Mouse (Mus musculus): Measurements from ENCODE around the gene Cpb1. TPM values are rescaled to one million over a fixed set of nuclear protein-coding genes. Genes with fewer than 3 reads are reported as not detected.

Cpb1 gene
- not detected for total RNA-seq (2021)

DNA sequence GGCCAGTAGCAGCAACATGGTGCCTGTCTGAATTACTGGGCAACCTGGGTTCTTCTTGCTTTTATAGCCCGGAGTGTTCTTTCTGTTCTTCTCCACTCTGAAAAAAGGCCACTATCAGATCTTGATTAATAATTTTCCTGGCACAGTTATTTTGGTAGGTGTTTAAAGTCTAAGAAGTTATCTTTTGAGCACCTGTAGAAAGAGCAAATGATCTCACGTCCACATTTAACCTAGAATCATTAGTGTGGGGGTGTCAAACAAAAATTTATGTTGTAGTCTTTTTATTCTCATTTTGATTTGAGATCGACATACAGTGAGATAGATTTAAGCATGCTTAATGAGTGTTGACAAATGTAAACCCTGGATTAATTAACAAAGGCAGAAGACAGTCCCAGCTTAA is at the start of gene Cpb1:
Cpb1 (minus strand) TSS at position 101 of the 400 bp plus-strand sequence.
- DNase-seq (ENCODE audit: extremely low spot score in 1 of 2, low spot score in 1 of 2), result no peak

DNA sequence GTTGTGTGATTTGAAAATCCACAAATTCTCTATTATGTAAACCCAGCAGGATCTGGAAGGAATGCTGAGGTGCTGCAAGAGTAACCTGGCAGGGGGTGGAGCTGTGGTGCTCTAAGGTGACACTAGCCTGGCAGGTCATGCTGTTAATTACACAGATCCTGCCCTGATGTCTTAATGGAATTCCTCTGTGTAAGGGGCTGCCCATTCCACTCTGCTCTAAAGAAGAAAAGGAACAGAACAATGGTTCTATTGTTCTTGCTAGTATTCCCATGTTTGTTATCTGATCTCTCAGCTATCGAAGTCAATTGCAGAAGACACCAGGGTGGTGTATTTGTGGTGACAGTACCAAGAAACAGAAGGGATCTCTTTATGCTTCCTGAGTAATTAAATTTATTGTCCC is 41.7 kb upstream of the Cpb1 start:
- no peak for DNase-seq (ENCODE audit: extremely low spot score in 1 of 2, low spot score in 1 of 2)

DNA sequence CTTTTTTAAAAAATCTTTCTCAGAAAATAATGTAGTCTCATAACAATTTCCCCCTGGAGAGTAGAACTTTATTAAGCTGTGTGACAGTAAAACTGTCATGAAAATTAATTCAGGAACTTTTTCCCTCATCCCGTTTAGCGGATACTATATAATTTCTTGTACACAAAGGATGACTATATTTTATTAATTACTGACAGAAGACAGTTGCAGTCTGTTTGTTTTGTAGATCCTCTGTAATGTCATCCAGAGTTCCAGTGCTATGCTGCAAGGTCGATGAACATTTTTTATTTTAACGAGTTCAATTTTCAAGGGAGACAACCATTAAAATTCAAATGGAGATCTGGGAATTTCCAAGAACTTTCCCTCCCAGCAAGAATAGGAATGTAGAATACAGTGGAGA is 33.6 kb upstream of the Cpb1 start:
- no peak for DNase-seq (ENCODE audit: extremely low spot score in 1 of 2, low spot score in 1 of 2)

DNA sequence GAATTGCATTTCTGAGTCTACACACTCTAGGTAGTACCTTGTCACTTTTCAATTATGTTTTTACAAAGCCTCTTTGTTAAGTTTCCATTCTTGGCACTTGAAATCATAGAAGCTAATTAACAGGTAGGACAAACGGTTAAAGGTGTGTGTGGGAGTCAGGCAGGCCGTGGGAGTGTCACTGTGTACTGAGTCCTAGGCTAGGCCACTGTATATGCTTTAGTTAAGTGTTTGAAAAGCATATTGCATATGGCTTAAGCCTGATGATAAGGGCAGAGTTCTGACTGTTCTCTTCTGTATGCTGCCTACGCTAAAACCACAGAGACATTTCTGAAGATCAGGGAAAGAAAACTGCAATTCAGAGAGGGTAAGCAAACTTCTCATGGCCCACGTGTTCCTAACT is 31.7 kb upstream of the Cpb1 start:
- DNase-seq (ENCODE audit: extremely low spot score in 1 of 2, low spot score in 1 of 2), result no peak

DNA sequence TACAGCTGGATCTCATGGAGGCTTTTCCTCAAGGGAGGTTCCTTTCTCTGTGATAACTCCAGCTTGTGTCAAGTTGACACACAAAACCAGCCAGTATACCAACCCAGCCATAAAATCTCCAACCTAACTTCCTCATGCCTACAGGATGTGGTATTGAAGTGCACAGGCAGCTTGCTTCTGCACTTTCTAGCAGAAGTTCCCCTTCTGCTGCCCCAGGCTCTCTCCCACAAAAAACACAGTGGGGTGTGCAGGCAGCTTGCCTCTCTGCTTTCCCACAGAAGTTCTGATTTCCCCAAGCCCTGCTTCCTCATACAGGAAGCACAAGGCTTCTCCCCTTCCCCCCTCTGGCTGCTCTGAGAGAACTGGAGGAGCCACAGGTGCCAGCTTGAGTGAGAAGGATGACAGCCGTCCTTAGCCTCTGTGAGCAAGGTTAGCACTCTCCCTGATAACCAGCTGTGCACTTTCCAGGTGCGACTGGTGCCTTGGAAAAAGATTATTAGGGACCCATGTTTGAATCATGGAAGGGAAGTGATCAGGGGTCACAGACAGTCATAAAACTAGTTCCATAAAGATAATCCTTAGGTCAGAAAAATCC is 29.3 kb upstream of the Cpb1 start:
- DNase-seq (ENCODE audit: extremely low spot score in 1 of 2, low spot score in 1 of 2), result no peak

DNA sequence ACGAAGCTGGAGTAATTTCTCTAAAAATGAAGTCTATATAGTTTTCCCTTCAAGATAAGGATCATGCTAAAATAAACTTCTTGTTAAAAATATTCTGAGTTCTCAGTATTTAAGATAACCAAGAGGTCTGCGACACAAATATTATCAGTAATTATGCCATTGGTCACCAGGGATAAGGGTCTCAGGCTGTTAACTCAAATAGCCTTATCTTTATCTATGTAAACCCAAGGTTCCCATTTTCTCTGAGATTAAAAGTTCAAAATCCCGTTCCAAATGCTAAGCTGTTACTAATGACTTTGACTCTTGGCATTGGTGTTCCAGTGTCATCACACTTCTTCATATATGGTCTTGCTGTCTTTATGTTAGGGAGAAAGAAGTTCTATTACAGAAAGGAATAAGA is 20.0 kb upstream of the Cpb1 start:
- no peak for DNase-seq (ENCODE audit: extremely low spot score in 1 of 2, low spot score in 1 of 2)

DNA sequence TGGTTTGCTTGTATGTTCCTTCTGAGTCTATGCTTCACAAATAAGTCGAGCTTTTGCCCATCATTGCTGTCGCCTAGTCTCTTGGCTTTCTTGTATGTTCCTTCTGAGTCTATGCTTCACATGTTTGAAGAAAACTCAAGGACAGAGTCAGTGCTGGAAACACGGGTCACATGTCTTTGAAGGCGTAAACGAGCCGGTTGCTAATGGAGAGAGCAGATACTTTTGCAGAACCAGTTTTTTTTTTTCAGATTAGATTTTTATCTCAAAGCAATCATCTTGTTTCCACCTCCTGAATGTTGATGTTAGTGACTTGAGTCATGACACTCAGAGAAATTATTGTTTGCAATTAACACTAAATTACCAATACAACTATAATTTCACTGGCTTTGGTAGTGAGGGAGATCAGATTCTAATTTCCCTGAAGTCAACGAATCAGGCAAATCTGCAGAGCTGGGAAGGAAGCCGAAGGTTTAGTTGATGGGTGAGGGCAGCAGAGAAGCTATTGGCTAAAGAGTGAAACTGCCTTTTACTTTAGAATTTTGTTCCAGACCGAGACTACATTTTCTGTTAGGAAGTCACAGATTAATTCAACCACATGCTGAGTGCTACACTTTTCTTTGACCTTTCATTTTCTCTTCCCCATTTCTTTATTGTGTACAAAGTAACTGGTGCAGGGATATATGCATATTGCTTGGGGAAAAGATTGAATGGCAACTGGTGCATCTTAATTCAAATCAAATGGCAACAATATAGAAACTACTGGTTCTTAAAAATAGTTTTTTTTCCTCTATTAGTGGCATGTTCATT is 19.2 kb upstream of the Cpb1 start:
- DNase-seq (ENCODE audit: extremely low spot score in 1 of 2, low spot score in 1 of 2), result no peak

DNA sequence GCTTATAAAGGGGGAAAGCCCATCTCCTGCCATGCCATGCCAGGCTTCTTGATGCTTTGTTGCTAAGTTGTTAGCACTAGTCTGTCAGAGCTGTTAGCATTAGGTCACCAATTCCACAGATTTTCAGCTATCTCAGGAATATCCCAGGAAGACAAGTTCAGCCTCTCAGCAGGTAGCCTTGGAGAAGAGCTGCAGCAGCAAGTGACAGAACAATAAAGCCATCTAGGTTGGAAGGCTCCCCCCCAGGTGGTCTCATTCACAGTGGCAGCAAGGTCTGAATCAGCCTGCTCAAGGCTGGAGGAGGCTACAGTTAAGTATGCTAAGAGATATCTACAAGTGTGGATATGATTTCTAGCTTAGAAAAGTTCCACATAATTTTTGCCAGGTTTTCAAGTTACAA is 15.8 kb upstream of the Cpb1 start:
- DNase-seq (ENCODE audit: extremely low spot score in 1 of 2, low spot score in 1 of 2), result no peak

DNA sequence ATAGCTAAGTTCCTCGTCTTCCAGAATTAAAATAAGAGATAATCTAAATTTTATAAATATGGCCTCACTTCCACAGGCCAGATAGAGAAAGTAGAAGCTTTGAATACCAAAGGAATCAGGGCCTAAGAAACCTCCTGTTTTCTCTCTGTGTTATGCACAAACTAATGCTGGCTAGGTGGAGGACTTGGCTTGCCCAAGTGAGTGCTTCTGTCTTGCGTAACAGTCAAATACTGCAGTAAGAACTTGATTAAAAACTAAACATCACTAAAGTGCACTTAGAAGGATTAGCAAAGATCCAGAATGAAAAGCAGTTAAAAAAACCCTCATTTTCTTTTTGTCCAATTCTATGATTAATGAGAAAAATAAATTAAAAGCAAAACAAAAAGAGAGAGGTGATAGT is 13.2 kb upstream of the Cpb1 start:
- no peak for DNase-seq (ENCODE audit: extremely low spot score in 1 of 2, low spot score in 1 of 2)

DNA sequence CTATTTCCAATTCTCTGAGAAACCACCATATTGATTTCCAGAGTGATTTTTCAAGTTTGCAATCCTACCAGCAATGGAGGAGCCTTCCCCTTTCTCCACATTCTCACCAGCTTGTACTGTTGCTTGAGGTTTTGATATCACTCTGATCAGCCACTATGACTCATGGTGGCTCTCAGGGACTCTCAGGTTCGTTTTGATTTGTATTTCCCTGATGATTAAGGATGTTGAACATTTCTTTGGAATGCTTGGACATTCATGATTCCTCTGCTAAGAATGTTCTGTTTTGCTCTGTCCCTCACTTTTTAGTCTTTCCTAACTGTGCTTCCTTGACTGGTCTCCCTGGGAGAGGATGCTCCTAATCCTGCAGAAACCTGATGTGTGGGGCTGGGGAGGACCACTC is 6.3 kb upstream of the Cpb1 start:
- no peak for DNase-seq (ENCODE audit: extremely low spot score in 1 of 2, low spot score in 1 of 2)

DNA sequence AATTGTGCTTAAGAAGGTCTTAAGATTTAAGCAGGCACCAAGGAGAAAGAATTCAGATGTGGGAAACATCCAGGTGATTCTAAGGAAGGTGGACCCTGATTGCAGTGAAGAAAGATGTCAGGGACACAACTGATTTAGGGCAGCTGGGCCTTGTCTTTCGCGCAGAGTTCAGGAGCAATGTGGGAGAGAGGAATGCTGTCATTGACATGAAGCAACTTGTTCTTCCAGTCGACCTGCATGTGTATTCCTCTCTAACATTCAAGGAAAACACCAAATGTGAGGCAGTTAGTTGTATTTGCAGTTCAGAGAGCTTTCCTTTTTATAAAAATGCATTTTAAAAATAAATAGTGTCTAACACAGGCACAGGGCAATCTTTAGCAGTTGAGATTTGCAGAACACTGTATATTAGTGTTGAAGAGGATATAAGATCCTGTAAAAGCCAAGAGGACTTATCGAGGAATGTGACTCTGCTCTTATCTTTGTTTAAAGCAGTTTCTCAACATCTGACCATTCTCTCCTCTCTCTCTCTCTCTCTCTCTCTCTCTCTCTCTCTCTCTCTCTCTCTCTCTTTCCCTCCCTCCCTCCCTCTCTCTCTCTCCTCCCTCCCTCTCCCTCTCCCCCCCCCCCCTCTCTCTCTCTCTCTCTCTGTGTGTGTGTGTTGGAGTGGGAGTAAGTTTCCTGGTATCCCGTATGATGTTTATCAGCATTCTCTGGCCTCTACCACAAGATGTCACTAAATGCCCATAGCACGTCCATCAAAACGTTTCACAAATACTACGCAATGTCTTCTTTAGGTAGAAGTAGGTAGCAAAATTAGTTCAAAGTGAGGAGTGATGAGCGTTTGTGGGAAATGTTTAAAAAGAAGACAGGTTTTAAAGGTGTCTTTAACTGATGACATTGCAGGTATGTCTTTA is 20.7 kb downstream of the Cpb1 start:
- DNase-seq (ENCODE audit: extremely low spot score in 1 of 2, low spot score in 1 of 2), result no peak

DNA sequence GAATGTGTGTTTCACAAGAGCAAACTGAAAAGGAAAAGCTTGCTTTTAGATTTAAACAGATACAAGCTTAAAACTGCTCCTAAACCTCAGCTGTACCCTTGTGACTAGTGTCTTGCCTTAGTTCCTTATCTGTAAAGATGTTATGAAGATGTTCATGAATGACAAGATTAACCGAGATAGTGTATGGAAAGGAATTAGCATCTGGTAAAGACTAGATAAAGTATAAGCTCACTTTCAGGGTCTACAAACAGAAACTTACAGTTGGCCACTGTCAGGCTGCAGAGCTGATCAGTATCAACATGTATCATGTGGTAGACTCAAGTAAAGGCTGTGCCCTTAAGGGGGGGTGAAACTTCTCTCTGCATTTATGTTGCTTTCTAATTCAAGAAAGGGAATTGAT is 31.6 kb downstream of the Cpb1 start:
- no peak for DNase-seq (ENCODE audit: extremely low spot score in 1 of 2, low spot score in 1 of 2)

DNA sequence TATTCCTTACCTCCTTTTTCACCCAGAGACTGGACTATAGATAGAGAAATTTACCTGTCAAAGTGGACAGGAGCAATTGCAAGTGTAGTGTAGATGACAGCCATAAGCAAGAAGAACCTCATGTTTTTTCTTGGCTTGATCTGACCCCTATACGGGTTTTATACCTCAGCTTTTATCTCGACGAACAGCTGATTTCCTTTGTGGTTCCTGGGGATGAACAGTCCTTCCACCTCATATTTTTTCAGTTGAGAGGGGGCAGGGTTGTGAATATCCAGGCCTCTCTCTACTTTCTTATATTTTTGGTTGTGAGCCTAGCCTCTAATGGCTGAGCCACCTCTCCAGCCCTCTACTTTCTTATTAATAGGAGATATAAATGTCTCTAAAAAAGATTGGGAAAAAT is 33.5 kb downstream of the Cpb1 start, which contains the start of gene Cpa3:
Cpa3 (minus strand) TSS at position 132 of the 400 bp plus-strand sequence.
- no peak for DNase-seq (ENCODE audit: extremely low spot score in 1 of 2, low spot score in 1 of 2)

DNA sequence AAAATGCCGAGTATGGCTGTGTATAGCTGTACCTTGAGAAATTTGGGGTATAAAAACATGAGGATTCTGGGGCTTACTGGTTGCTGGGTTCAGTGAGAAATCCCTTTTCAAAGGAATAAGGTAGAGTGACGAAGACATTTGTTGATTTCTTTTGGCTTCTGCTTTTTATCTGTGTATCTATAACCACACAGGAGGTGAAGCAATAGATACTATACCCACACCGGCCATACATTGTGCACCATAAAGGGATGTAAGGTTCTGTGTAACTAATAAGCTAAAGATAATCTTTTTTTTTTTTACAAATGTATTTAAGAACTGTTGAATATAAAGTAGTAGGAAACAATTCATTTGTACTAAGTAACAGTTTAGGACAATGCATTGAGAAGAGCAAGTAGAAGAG is 35.8 kb downstream of the Cpb1 start:
- no peak for DNase-seq (ENCODE audit: extremely low spot score in 1 of 2, low spot score in 1 of 2)

DNA sequence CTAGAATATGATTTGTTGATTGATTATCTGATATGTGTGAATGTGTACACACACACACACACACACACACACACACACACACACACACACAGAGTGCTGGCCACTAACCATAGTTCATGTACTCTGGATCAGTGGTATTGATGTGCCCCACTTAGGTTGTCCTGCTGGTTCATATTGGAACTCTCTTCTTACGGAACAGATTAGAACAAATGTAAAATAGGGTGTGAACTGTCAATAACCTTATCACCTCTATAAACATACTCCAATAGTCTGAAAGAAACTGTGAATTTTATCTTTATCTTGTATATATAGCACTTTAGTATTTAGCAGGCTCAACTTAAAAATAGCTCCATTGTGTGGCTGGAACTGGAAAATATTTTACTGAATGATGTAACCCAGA is 38.6 kb downstream of the Cpb1 start:
- DNase-seq (ENCODE audit: extremely low spot score in 1 of 2, low spot score in 1 of 2), result no peak

DNA sequence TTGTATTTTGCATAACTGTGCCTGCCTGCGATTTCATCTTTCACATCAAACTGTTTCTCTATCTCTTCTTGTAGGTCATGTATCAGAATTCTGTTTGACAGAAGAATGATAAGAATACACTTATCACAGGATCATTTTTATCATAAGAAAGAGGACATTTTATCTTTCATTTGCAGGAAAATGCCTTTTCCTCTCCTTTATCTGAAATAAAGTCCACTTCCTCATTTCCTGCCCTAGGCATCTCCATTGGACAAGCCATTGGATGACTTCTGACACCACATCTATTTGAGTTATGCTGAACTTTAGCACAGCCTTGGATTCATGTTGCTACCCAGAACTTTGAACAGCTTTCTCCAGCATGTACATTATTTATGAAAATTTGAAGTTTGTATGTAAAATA is 46.5 kb downstream of the Cpb1 start:
- no peak for DNase-seq (ENCODE audit: extremely low spot score in 1 of 2, low spot score in 1 of 2)

DNA sequence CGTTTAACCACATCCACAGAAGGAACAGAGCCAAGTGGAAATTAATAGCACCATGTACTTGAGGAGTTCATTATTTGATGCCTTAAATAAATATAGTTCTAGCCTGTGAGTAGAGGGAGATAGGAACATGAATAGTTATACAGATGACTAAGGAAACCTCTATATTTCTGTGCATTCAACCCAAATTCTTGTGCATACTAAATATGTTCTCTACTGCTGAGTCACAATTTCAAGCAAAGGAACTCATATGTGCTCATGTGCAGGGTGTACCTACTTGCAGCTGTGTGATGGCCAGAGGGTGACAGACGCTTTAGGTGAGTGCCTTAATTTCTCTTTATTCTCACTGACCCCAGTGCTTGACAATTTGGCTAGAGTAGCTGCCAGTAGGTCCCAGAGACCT is 50.1 kb downstream of the Cpb1 start:
- DNase-seq (ENCODE audit: extremely low spot score in 1 of 2, low spot score in 1 of 2), result no peak

DNA sequence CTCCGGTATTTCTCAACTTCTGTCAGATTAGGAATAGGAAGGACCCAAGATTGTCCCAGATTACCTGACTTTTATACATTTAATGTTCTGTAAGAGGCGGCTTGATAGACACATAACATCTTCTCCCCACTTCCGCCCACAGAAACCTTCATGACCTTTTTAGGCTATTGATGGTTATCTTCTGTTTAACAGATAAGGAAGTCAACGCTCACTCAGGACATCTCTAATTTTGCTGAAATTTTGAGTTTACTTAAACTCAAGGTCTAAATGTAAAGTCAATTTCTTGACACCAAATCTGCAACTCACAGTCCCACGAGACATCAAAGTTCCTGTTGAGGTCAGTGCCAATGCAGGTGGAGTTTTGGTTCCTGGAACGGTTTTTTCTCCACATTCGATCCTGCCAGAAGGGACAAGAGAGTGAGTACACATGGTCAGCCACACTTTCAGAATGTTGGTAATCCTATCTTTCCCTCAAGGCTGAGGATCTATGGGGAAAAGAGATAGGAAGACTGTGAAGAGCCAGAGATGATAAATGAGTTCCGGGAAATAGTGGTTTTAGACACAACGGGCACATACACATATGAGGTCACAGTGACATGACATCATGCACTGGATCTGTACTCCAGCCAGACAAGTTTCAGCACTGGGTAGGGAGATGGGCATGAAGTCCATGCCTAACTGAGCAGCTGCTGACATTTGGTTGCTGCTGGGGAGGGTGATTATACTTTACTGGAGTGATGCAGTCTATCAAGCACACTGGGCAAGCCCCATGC is 52.4 kb downstream of the Cpb1 start:
- DNase-seq (ENCODE audit: extremely low spot score in 1 of 2, low spot score in 1 of 2), result no peak

DNA sequence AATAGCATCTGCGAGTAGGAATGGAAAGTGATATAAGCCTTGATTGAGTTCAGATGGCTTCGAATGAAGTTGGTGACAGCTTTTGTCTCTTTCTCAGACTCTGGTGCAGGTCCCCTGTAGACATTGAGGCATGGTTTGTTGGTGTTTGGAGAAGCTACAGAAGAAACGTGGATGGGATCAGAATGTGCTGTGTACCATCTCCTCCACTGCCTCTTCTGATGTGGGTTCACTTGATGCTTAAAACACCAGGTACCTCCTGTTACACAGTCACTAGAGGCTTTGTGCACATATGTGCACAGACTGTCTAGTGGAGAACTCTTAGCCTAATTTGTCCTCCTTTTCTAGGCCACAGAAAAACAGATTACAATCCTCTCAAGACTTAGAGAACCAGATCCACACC is 53.4 kb downstream of the Cpb1 start:
- no peak for DNase-seq (ENCODE audit: extremely low spot score in 1 of 2, low spot score in 1 of 2)

DNA sequence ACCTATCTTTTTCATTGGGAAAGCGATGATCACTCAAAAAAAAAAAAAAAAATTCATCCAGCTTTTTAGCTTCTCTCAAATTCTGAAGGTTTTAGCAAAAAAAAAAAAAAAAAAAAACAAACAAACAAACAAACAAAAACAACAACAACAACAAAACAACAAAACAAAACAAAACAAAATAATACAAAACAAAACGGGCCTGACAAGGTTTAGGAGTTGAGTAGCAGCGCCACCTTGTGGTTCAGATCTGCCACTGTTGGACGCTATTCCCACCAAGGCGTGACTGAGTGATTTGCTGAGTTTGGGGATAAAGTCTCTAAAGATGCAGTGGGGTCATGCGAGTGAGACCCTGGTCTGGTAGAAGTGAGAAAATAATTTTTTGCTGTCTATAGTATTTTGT is 76.7 kb downstream of the Cpb1 start:
- DNase-seq (ENCODE audit: extremely low spot score in 1 of 2, low spot score in 1 of 2), result peak; percentile 46 to 78
